28 mouse cellular contexts compared by ENCODE assay signal in the genomic region with DNA sequence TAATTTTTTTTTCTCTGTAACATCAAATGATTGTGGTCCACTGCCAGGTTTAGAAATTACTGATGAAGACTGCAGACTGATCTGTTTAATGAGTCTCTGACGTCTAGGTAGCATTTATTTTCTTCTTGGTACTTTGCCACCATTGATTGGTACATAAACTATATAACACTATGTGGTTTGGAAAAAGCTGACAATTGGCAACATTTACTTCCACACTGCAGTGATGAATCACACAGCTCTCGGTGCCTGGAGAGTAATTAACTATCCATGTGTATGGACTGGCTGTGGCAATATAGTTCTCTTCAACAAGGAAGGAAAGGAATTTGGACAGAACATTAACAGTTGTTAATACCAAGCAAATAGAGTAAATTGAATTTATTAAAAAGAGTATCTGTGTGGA.
A peak's percentile ranks its signal among the peaks of the same experiment; 100 is the strongest.
DNase-seq lines count a peak whose midpoint lies in the region; ATAC-seq and TF ChIP-seq lines count a peak whose summit lies in the region.
"Had no signal": no experiment of that assay in that cellular context is flagged by ENCODE, and none has a peak within 500 bp of the region (broad histone marks: within the 10 kb centered on the region; RNA-seq: fewer than 3 reads in every experiment).

No protein-coding gene starts in this region.

- ATAC-seq in intestine, embryonic 14.5 days (replicated peaks; ENCODE audit: low FRiP score, low TSS enrichment, low read depth), result no peak
- no peak for ATAC-seq in intestine, embryonic 15.5 days
- 0 out of 2 replicates have a peak, but pooled peaks have one; percentile 40 for ATAC-seq in neural tube, embryonic 13.5 days (ENCODE audit: low read depth)
- ATAC-seq in neural tube, embryonic 15.5 days (ENCODE audit: low FRiP score), result no peak
- ATAC-seq: CD4-positive, CD25-positive, alpha-beta regulatory T cell, adult 4 months; forebrain, embryonic 13.5 days; forebrain, postnatal 0 days; intestine, embryonic 16.5 days had no signal

- WGBS in intestine, embryonic 14.5 days, result 53% methylated on average over 2 of the region's 2 CpGs
- WGBS in intestine, embryonic 15.5 days, result 48% methylated on average over 2 of the region's 2 CpGs
- WGBS in neural tube, embryonic 13.5 days, result 31% methylated on average over 2 of the region's 2 CpGs
- WGBS in neural tube, embryonic 15.5 days, result 12% methylated on average over 2 of the region's 2 CpGs

- TF ChIP-seq CTCF in brain, embryonic 14.5 days (IDR thresholded peaks at IDR 0.05; ENCODE audit: borderline replicate concordance, extremely low read depth, insufficient read depth, insufficient read length), result no peak
- no peak for TF ChIP-seq CTCF in layer of hippocampus, adult 2 months (conservative IDR thresholded peaks at IDR 0.05)

- H3K4me3 ChIP-seq in intestine, embryonic 14.5 days (ENCODE audit: low read depth, low read length), result no peak overlapping the region
- no peak overlapping the region for H3K4me3 ChIP-seq in intestine, embryonic 15.5 days (replicated peaks)
- no peak overlapping the region for H3K4me3 ChIP-seq in neural tube, embryonic 13.5 days
- no peak overlapping the region for H3K4me3 ChIP-seq in neural tube, embryonic 15.5 days (replicated peaks)
- H3K4me3 ChIP-seq in layer of hippocampus, adult 2 months, result no peak overlapping the region
- H3K4me3 ChIP-seq: embryonic facial prominence, embryonic 10.5 days; embryonic facial prominence, embryonic 13.5 days; erythroblast, embryonic 14.5 days; forebrain, embryonic 13.5 days; heart, adult 2 months; heart, embryonic 10.5 days; heart, embryonic 13.5 days; hindbrain, embryonic 15.5 days had no signal

- no peak overlapping the region for H3K4me2 ChIP-seq in intestine, embryonic 14.5 days (ENCODE audit: low read length)
- H3K4me2 ChIP-seq in intestine, embryonic 15.5 days (replicated peaks), result no peak overlapping the region
- H3K4me2 ChIP-seq in neural tube, embryonic 13.5 days, result no peak overlapping the region
- no peak overlapping the region for H3K4me2 ChIP-seq in neural tube, embryonic 15.5 days
- H3K4me2 ChIP-seq: embryonic facial prominence, embryonic 13.5 days; forebrain, embryonic 13.5 days; heart, embryonic 13.5 days; hindbrain, embryonic 15.5 days had no signal

- DNase-seq in intestine, embryonic 14.5 days (ENCODE audit: low spot score), result peak; percentile 12
- peak; percentile 38 for DNase-seq in MN1 (ENCODE audit: low spot score)
- DNase-seq in brain, embryonic 14.5 days (ENCODE audit: low read depth), result peak; percentile 59
- DNase-seq in layer of hippocampus, adult 2 months (ENCODE audit: low spot score in 2 of 2), result no peak
- DNase-seq: adrenal gland, adult 2 months; adrenal gland, postnatal 14 days; cerebellum, adult 11-12 months; cerebellum, adult 8-10 months; cerebellum, postnatal 10 days; cerebellum, postnatal 36 days; embryo, embryonic 11 days; forebrain, postnatal 0 days; gastrocnemius, postnatal 25 days; heart, adult 2 months; heart, postnatal 14 days; heart, postnatal 4 days had no signal

- no peak overlapping the region for H3K9ac ChIP-seq in intestine, embryonic 14.5 days (ENCODE audit: low read length)
- H3K9ac ChIP-seq in intestine, embryonic 15.5 days, result no peak overlapping the region
- no peak overlapping the region for H3K9ac ChIP-seq in neural tube, embryonic 13.5 days
- H3K9ac ChIP-seq in neural tube, embryonic 15.5 days (replicated peaks), result no peak overlapping the region
- H3K9ac ChIP-seq: embryonic facial prominence, embryonic 13.5 days; forebrain, embryonic 13.5 days; forebrain, postnatal 0 days; heart, embryonic 13.5 days; hindbrain, embryonic 15.5 days had no signal

- H3K4me1 ChIP-seq in intestine, embryonic 14.5 days (replicated peaks; ENCODE audit: control insufficient read depth, insufficient read depth, low read length), result no peaks in the 10 kb centered on the region
- no peaks in the 10 kb centered on the region for H3K4me1 ChIP-seq in intestine, embryonic 15.5 days (replicated peaks)
- peaks cover 10% of the 10 kb centered on the region for H3K4me1 ChIP-seq in neural tube, embryonic 13.5 days (replicated peaks)
- peaks cover 10% of the 10 kb centered on the region for H3K4me1 ChIP-seq in neural tube, embryonic 15.5 days
- H3K4me1 ChIP-seq: embryonic facial prominence, embryonic 10.5 days; forebrain, embryonic 13.5 days; hindbrain, embryonic 15.5 days had no signal

- no peaks in the 10 kb centered on the region; the same call in 1 of the 2 replicates for H3K9me3 ChIP-seq in intestine, embryonic 14.5 days (ENCODE audit: control insufficient read depth, low read length)
- no peaks in the 10 kb centered on the region for H3K9me3 ChIP-seq in intestine, embryonic 15.5 days
- H3K9me3 ChIP-seq in neural tube, embryonic 13.5 days, result no peaks in the 10 kb centered on the region
- H3K9me3 ChIP-seq in neural tube, embryonic 15.5 days (replicated peaks), result no peaks in the 10 kb centered on the region
- H3K9me3 ChIP-seq: forebrain, embryonic 13.5 days; heart, embryonic 10.5 days; hindbrain, embryonic 15.5 days had no signal

- H3K36me3 ChIP-seq in intestine, embryonic 14.5 days (ENCODE audit: control insufficient read depth, insufficient read depth, low read length), result no peaks in the 10 kb centered on the region
- no peaks in the 10 kb centered on the region for H3K36me3 ChIP-seq in intestine, embryonic 15.5 days
- no peaks in the 10 kb centered on the region for H3K36me3 ChIP-seq in neural tube, embryonic 13.5 days
- no peaks in the 10 kb centered on the region for H3K36me3 ChIP-seq in neural tube, embryonic 15.5 days
- H3K36me3 ChIP-seq: embryonic facial prominence, embryonic 10.5 days; embryonic facial prominence, embryonic 13.5 days; heart, embryonic 10.5 days; heart, embryonic 13.5 days; hindbrain, embryonic 15.5 days had no signal

- no peak for TF ChIP-seq POLR2A in brain, embryonic 14.5 days (IDR thresholded peaks at IDR 0.05; ENCODE audit: borderline replicate concordance, extremely low read depth, insufficient read depth, insufficient read length, poor library complexity, severe bottlenecking)

- no peak overlapping the region for H3K27ac ChIP-seq in intestine, embryonic 14.5 days (ENCODE audit: low read depth)
- no peak overlapping the region for H3K27ac ChIP-seq in intestine, embryonic 15.5 days
- peak overlapping the region; percentile 25; the same call in 1 of the 2 replicates for H3K27ac ChIP-seq in neural tube, embryonic 13.5 days (replicated peaks)
- no peak overlapping the region for H3K27ac ChIP-seq in neural tube, embryonic 15.5 days (replicated peaks)
- H3K27ac ChIP-seq in layer of hippocampus, adult 2 months, result no peak overlapping the region
- H3K27ac ChIP-seq: embryonic facial prominence, embryonic 10.5 days; embryonic facial prominence, embryonic 13.5 days; forebrain, embryonic 13.5 days; heart, adult 2 months; heart, embryonic 10.5 days; heart, embryonic 13.5 days; hindbrain, embryonic 15.5 days had no signal

- H3K27me3 ChIP-seq in intestine, embryonic 14.5 days (replicated peaks; ENCODE audit: control insufficient read depth, insufficient read depth, low read length), result no peaks in the 10 kb centered on the region
- no peaks in the 10 kb centered on the region for H3K27me3 ChIP-seq in intestine, embryonic 15.5 days (replicated peaks)
- H3K27me3 ChIP-seq in neural tube, embryonic 13.5 days, result no peaks in the 10 kb centered on the region
- no peaks in the 10 kb centered on the region for H3K27me3 ChIP-seq in neural tube, embryonic 15.5 days (replicated peaks)
- H3K27me3 ChIP-seq: embryonic facial prominence, embryonic 13.5 days; forebrain, embryonic 13.5 days; heart, embryonic 13.5 days; hindbrain, embryonic 15.5 days had no signal

Comparison
In these comparisons a context has a peak if more than half of its experiments do, and no peak if none do; other contexts are left out.
1. DNase-seq: peak in intestine, embryonic 14.5 days (single experiment), MN1 (single experiment) and brain, embryonic 14.5 days (single experiment); none in layer of hippocampus, adult 2 months (0 of 2).